Comparison of ENCODE assay signal across 13 mouse cellular contexts in the genomic region with DNA sequence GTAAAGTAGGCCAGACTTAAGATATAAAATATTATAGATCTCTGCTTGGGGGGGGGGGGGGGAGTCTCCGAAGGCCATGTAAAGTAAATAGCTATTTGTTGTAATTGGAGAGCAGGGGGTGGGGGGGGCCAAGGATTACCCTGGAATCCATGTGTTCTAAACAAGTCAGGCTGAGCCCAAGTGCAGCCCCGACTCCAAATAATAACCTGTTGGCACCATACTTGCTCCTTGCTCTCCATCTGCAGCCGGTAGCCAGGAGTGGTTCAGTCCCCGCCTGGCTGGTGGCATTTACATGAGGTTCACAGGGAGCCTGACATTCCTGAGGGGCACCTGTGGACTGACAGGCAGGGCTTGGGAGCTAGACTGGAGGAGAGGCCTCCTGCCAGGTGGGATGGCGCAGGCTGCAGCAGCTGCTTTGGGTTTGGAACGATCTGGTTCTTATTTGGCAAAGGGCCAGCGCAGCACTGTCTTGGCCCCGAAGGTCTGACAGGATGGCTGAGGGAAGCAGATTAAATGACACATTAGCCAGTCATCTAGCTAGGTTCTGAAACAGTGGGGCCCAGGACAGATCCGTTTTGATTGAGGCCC. TPM values are rescaled to one million over a fixed set of nuclear protein-coding genes. Genes with fewer than 3 reads are reported as not detected.
DNase-seq lines count a peak whose midpoint lies in the region; ATAC-seq lines count a peak whose summit lies in the region.
"Had no signal": no experiment of that assay in that cellular context is flagged by ENCODE, and none has a peak within 500 bp of the region (broad histone marks: within the 10 kb centered on the region; RNA-seq: fewer than 3 reads in every experiment).

No protein-coding gene starts in this region.

- H3K4me3 ChIP-seq in embryonic facial prominence, embryonic 12.5 days, result no peak overlapping the region
- H3K4me3 ChIP-seq in limb, embryonic 12.5 days (replicated peaks), result no peak overlapping the region
- H3K4me3 ChIP-seq: layer of hippocampus, adult 2 months; midbrain, embryonic 13.5 days had no signal

- no peaks in the 10 kb centered on the region for H3K36me3 ChIP-seq in embryonic facial prominence, embryonic 12.5 days
- no peaks in the 10 kb centered on the region for H3K36me3 ChIP-seq in limb, embryonic 12.5 days
- H3K36me3 ChIP-seq: midbrain, embryonic 13.5 days had no signal

- DNase-seq in cerebellum, adult 8-10 months, result peak; percentile 5
- no peak for DNase-seq in cerebellum, postnatal 4 days (ENCODE audit: low spot score in 2 of 2)
- peak; percentile 3 for DNase-seq in kidney, postnatal 14 days
- no peak for DNase-seq in kidney, adult 18-20 months
- no peak for DNase-seq in spleen, postnatal 4 days (ENCODE audit: low spot score in 2 of 2)
- DNase-seq in layer of hippocampus, adult 18-20 months (ENCODE audit: low spot score in 2 of 2), result no peak
- DNase-seq: adrenal gland, adult 2 months had no signal

- H3K9ac ChIP-seq in embryonic facial prominence, embryonic 12.5 days, result no peak overlapping the region
- H3K9ac ChIP-seq in limb, embryonic 12.5 days (replicated peaks), result no peak overlapping the region
- H3K9ac ChIP-seq: liver, embryonic 14.5 days; midbrain, embryonic 13.5 days had no signal

- peaks cover 44% of the 10 kb centered on the region for H3K27me3 ChIP-seq in embryonic facial prominence, embryonic 12.5 days
- peaks cover 79% of the 10 kb centered on the region for H3K27me3 ChIP-seq in limb, embryonic 12.5 days

- WGBS in embryonic facial prominence, embryonic 12.5 days, result 21% methylated on average over 9 of the region's 9 CpGs
- WGBS in limb, embryonic 12.5 days, result 21% methylated on average over 9 of the region's 9 CpGs

- H3K4me1 ChIP-seq in embryonic facial prominence, embryonic 12.5 days, result no peaks in the 10 kb centered on the region
- peaks cover 6% of the 10 kb centered on the region for H3K4me1 ChIP-seq in limb, embryonic 12.5 days (replicated peaks)

- H3K9me3 ChIP-seq in embryonic facial prominence, embryonic 12.5 days, result no peaks in the 10 kb centered on the region
- H3K9me3 ChIP-seq in limb, embryonic 12.5 days, result no peaks in the 10 kb centered on the region
- H3K9me3 ChIP-seq: midbrain, embryonic 13.5 days had no signal

- peak; percentile 67 for ATAC-seq in embryonic facial prominence, embryonic 12.5 days (ENCODE audit: insufficient number of reproducible peaks, insufficient read depth, low FRiP score, low TSS enrichment)
- 0 out of 2 replicates have a peak, but pooled peaks have one; percentile 53 for ATAC-seq in limb, embryonic 12.5 days (ENCODE audit: insufficient number of reproducible peaks, insufficient read depth, low FRiP score, low TSS enrichment, low read depth)
- ATAC-seq: midbrain, embryonic 13.5 days had no signal

- H3K27ac ChIP-seq in embryonic facial prominence, embryonic 12.5 days, result no peak overlapping the region
- no peak overlapping the region for H3K27ac ChIP-seq in limb, embryonic 12.5 days
- H3K27ac ChIP-seq: layer of hippocampus, adult 2 months; liver, embryonic 14.5 days; midbrain, embryonic 13.5 days had no signal

- H3K4me2 ChIP-seq in embryonic facial prominence, embryonic 12.5 days (replicated peaks), result no peak overlapping the region
- H3K4me2 ChIP-seq in limb, embryonic 12.5 days, result no peak overlapping the region
- H3K4me2 ChIP-seq: midbrain, embryonic 13.5 days had no signal

RNA-seq across cellular contexts. Expression of gene Fgf16, which starts 3.2 kb away (rescaled TPM):
- polyA plus RNA-seq in embryonic facial prominence, embryonic 12.5 days (2016; fragmentation: Nextera tagmentation; extraction: Ambion mirVana), result 0.92 and 1.1 TPM in 2 replicates
- polyA plus RNA-seq in limb, embryonic 12.5 days (2016; fragmentation: Nextera tagmentation; extraction: Ambion mirVana), result 0.53 and 0.72 TPM in 2 replicates
- total RNA-seq in layer of hippocampus, adult 18-20 months (2021), result 1 to 10 TPM in 1 of 2 experiments, under 1 TPM in 1; 0.94 to 1.2 TPM
- total RNA-seq: hematopoietic stem cell, adult 5-6 weeks had no signal
- polyA plus RNA-seq: liver, embryonic 14.5 days; midbrain, embryonic 13.5 days had no signal

Comparison
In these comparisons a context has a peak if more than half of its experiments do, and no peak if none do; other contexts are left out.
1. DNase-seq: peak in cerebellum, adult 8-10 months (single experiment) and kidney, postnatal 14 days (single experiment); none in cerebellum, postnatal 4 days (0 of 2), kidney, adult 18-20 months (single experiment), spleen, postnatal 4 days (0 of 2) and layer of hippocampus, adult 18-20 months (0 of 2).